Mouse (Mus musculus) left cerebral cortex, adult 18-20 months (tissue): ENCODE measurements around the gene Acsbg1. TPM values are rescaled to one million over a fixed set of nuclear protein-coding genes. Genes with fewer than 3 reads are reported as not detected.

Experiments
- DNase-seq, 2 experiments: peaks; one replicate each; pipeline ENCODE4 v3.0.0; 2021 to 2022; ENCODE audit warnings: low spot score in 2 of 2, mixed read lengths in 1 of 2
- total RNA-seq, 2 experiments: library from RNA; stranded (reverse); gene quantifications; 2 replicates each; pipeline ENCODE4 v1.2.3; 2021

The Acsbg1 gene
- total RNA-seq, 2 experiments from 2014 or later, result 109 to 126 TPM

GRCm38 (mm10) chr9:54673887-54674286 is 12.2 kb upstream of the Acsbg1 start:
- no peak for DNase-seq

- no peak for DNase-seq
Measured at GRCm38 (mm10) chr9:54671962-54672361, 10.3 kb upstream of the Acsbg1 start.

- DNase-seq, result peak; percentile 29 to 37
Measured at GRCm38 (mm10) chr9:54668455-54668854, 6.8 kb upstream of the Acsbg1 start.

- no peak for DNase-seq
Measured at GRCm38 (mm10) chr9:54666116-54666515, 4.4 kb upstream of the Acsbg1 start.

- peak in 1 of 2 experiments; percentile 13 for DNase-seq
Measured at GRCm38 (mm10) chr9:54664358-54664757, 2.7 kb upstream of the Acsbg1 start.

GRCm38 (mm10) chr9:54658773-54659172 is 2.9 kb downstream of the Acsbg1 start:
- no peak for DNase-seq

GRCm38 (mm10) chr9:54656402-54656801 is 5.3 kb downstream of the Acsbg1 start:
- no peak for DNase-seq

- no peak for DNase-seq
Measured at GRCm38 (mm10) chr9:54655846-54656245, 5.8 kb downstream of the Acsbg1 start.

GRCm38 (mm10) chr9:54652778-54653177 is 8.9 kb downstream of the Acsbg1 start:
- DNase-seq, result no peak

GRCm38 (mm10) chr9:54649360-54649759 is 12.3 kb downstream of the Acsbg1 start:
- no peak for DNase-seq

- no peak for DNase-seq
Measured at GRCm38 (mm10) chr9:54647456-54647855, 14.2 kb downstream of the Acsbg1 start.

- DNase-seq, result no peak
Measured at GRCm38 (mm10) chr9:54646252-54646651, 15.4 kb downstream of the Acsbg1 start.

- no peak for DNase-seq
Measured at GRCm38 (mm10) chr9:54645530-54645929, 16.1 kb downstream of the Acsbg1 start.

GRCm38 (mm10) chr9:54643179-54643578 is 18.5 kb downstream of the Acsbg1 start:
- no peak for DNase-seq

GRCm38 (mm10) chr9:54642556-54642955 is 19.1 kb downstream of the Acsbg1 start:
- DNase-seq, result no peak

GRCm38 (mm10) chr9:54642149-54642548 is 19.5 kb downstream of the Acsbg1 start:
- DNase-seq, result no peak

GRCm38 (mm10) chr9:54641548-54641947 is 20.1 kb downstream of the Acsbg1 start:
- no peak for DNase-seq

GRCm38 (mm10) chr9:54639192-54639591 is 22.5 kb downstream of the Acsbg1 start:
- DNase-seq, result no peak

- no peak for DNase-seq
Measured at GRCm38 (mm10) chr9:54637510-54638314, 24.0 kb downstream of the Acsbg1 start.

- DNase-seq, result no peak
Measured at GRCm38 (mm10) chr9:54633401-54633800, 28.3 kb downstream of the Acsbg1 start.

GRCm38 (mm10) chr9:54630905-54631304 is 30.8 kb downstream of the Acsbg1 start:
- DNase-seq, result no peak

GRCm38 (mm10) chr9:54629613-54630261 is 31.9 kb downstream of the Acsbg1 start:
- DNase-seq, result no peak

- DNase-seq, result peak in 1 of 2 experiments; percentile 17
Measured at GRCm38 (mm10) chr9:54628752-54629151, 32.9 kb downstream of the Acsbg1 start.
